Mouse (Mus musculus) retina, postnatal 1 day (tissue): ENCODE measurements around the gene Osmr.

Source experiments
- DNase-seq: peaks from one replicate; pipeline ENCODE4 v3.0.0-alpha.2; 2012

The Osmr gene

DNA sequence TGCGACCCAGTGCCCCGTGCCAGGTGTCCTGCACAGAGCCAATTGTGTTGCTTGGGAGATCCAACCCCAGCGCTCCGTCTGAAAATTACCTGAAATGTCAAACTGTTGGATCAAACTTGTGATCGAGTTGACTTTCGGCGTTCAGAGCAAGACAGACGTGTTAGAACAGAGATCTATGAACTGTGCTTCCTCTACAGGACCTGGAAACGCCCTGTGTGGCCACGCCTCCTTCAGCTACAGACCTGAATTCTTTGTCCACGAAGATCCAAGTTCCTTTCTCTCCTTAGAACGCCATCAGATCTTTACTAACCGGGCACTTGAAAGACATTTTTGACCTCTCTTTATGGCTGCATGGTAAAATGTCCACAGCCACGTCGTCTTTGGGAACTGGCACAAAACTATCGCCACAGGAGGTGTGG lies at the start of gene Osmr:
TSS of gene Osmr (minus strand) at position 369 of the 419 bp plus-strand sequence.
- DNase-seq = peak; percentile 11

DNA sequence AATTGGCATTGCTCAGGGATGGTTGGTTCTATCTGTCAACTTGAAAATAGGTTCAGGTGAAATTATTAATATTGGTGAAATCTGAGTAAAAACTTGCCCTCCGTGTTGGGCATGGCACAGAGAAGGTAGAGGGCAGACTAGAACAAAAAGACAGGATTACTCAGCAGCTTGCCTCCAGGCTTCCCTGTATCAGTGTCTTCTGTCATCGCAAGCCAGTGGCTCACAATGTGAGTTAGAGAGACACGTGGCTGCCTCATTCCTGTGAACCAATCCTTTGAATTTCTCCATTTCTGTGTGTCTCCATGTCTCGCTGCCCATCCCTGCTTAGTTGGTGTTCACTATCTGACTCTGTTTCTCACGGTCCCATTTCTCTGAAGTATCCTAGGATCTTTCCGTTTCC lies 44.6 kb upstream of the Osmr start:
- no peak for DNase-seq

- no peak for DNase-seq
Measured at GRCm38 (mm10) chr15:6914163-6914562, 39.4 kb upstream of the Osmr start.

DNA sequence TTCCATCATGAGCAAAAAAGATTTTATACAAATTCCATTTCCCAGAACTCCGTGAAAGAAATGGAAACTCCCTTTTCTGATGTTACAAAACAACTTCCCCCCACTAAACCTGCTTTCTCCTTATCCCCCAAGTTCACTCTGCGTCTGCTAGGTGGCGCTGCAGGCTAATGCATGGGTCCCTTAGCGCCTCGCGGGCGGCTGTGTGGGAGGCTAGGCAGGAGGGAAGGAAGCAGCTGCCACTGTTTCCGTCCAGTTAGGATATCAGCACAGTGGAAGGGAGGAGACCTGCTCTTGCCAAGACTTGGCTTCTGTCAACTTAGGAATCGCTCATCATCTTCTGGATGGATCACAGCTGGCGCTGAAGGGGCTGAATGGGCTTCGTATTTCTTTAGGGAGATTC lies 34.9 kb upstream of the Osmr start:
- DNase-seq = peak; percentile 92

- no peak for DNase-seq
Measured at GRCm38 (mm10) chr15:6909084-6909483, 34.3 kb upstream of the Osmr start.

DNA sequence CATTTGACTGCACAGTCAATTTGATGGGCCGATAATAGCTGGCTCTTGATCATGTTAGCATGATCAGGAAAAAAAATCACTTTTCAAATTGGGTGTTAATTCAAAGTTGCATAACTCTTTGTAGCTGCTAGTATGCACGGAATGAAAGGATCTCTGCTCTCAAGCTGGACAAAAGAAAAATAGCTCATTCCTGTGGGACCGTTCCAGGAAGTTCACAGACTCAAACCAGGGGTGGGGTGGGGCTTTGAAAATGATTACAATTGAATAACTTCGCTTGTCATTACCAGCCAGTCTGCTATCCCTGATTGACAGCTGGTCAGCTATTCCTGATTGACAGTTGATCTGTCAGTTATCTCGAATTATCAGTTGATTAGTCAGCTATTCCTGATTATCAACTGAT lies 33.8 kb upstream of the Osmr start:
- no peak for DNase-seq

GRCm38 (mm10) chr15:6906260-6907047 lies 31.7 kb upstream of the Osmr start:
- no peak for DNase-seq

DNA sequence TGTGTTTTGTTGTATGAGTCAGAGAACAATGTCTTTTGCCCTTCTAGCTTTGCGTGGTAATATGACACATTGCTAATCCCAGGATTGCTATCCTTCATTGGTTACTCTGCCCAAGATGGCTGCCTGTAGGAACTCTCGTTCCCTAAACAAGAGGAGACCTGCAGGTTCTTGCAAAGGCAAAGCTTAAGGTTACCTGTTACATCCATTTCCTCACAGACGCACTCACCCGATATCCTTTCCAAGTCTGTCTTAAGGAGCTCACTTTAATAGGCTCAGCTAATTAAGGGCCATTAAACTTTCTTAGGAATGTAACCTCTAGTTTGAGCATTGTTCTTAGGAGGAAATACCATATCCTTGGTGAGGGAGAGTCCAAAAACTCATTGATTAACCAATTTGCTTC lies 31.0 kb upstream of the Osmr start:
- DNase-seq = no peak

- DNase-seq = no peak
Measured at GRCm38 (mm10) chr15:6903286-6903975, 28.7 kb upstream of the Osmr start.

DNA sequence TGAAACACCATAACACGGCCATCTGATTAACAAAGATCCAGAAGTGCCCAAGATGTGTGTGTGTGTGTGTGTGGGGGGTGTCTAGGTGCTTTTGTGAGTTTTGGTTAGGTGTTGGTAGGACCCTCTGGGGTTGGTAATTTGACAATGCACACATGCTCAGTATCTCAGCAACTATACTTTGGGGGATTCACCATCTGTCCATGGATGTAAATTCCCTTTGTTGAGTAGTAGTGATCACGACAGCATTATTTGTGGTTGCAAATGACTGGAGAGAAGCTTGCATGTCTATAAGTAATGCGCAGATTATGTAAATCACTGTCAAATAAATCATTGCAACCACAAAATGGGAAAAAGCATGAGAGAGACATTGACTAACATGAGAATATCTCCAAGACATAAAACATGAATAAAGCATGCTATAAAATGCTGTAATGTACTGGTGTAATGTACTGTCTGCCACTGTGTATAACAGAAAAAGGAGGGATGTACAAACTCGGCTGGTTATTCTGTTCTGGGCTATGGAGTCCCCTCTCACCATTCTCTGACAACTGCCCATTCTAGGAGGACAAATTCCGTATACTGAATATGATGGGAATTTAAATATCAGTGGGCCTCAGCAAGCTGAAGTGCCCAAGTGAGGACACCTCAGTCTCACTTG lies 27.3 kb upstream of the Osmr start:
- no peak for DNase-seq

DNA sequence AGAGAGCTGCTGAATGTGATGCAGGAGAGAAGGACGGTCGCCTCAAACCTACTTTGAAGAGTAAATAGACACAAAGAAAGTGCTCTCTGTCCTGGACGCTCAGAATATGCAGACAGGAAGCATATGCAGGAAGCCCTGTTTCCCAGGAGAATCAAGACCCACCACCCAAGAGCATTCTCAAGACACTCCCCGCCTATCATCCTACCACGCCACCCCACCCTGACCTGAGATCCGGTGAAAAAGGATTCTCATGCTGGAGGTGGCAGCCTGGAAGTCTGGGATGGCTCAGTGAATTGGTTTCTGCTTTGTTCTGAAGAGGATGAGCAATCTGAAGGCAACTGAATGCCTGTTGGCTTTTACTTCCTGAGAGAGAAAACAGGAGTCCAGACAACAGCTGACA lies 26.5 kb upstream of the Osmr start:
- DNase-seq = no peak

DNA sequence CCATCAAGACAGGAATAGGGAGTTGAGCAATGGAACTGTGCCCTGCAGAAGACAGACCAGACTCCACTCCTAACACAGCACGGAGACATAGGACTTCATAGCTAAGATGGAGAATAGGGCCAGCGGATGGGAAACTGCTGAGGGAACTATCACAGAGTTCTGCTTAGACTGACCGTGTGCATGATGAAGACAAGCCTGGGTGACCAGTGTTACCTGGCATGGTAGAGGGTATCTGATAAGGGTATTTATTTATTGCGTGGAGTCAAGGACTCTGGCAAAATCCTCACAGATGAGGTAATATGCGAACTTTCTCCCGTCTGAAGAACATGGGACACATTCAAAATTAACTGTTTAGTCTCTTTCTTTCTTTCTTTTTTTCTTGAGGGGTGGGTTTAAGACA lies 9.5 kb upstream of the Osmr start:
- DNase-seq = no peak

DNA sequence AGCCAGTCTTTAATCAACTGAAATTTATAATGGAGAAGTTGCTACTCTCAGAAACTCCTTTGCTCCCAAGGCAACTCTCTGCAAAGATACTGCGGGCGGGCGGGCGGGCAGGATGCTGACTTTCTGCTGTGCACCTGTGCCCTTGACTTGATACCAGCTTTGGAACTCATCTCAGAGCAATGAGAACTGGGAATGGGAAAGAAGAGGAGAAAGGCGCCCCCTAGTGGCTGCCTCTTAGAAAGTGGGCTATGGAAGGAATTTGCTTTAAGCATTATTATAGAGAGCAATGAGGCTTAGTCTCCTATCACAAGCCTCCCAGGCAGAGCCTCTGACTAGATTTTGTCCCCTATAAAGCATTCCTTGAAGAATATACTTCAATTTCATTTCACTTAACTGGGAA lies 9.0 kb upstream of the Osmr start:
- DNase-seq = peak; percentile 73

GRCm38 (mm10) chr15:6883091-6883490 lies 8.3 kb upstream of the Osmr start:
- no peak for DNase-seq

DNA sequence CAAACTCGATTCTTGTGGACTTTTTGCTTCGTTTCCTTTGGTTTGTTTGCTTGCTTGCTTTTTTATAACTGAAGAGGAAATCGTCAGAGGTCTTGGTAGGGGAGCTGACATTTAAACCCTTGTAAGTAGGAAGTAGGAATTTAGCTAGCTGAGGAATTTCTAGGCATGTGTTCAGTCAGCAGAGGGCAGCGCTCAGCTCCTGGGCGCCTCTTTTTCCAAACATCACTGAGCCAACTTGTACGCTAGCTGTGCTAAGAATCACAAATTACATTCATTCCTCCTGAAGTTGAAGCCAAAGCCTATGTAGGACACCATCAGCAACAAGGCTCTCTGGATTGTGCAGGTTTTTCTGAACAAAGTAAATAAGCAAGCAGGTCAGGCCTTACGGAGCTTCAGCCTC lies 7.4 kb upstream of the Osmr start:
- DNase-seq = peak; percentile 27

- DNase-seq = no peak
Measured at GRCm38 (mm10) chr15:6881211-6881610, 6.4 kb upstream of the Osmr start.

GRCm38 (mm10) chr15:6873807-6874600 lies 765 bp downstream of the Osmr start:
- peak; percentile 55 for DNase-seq

DNA sequence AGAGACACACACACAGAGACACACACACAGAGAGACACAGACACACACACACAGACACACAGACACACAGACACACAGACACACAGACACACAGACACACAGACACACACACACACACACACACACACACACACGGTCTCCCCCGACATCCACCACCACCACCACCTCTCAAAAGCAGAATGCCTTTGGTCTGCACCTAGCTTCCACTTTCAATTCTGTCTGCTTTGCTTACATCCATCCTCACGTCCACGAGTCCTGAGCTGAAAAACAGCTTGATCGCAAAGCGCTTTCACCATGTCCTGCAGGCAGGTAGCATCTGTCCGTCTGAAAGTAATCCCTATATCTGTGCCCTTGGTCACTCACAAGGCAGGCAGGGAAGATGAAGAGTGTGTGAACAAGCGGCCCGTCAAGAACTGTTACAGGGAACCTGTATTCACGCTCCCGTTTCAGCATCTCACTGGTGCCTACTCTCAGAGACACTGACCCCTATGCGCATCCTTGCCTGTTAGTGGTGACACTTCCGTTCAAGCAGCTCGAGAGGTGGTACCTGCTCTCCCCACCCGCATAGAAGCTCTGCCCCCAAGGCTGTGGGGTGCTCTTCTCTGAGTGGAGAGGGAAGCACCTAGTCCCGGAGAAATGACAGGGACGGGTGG lies 1.5 kb downstream of the Osmr start:
- DNase-seq = peak; percentile 39

DNA sequence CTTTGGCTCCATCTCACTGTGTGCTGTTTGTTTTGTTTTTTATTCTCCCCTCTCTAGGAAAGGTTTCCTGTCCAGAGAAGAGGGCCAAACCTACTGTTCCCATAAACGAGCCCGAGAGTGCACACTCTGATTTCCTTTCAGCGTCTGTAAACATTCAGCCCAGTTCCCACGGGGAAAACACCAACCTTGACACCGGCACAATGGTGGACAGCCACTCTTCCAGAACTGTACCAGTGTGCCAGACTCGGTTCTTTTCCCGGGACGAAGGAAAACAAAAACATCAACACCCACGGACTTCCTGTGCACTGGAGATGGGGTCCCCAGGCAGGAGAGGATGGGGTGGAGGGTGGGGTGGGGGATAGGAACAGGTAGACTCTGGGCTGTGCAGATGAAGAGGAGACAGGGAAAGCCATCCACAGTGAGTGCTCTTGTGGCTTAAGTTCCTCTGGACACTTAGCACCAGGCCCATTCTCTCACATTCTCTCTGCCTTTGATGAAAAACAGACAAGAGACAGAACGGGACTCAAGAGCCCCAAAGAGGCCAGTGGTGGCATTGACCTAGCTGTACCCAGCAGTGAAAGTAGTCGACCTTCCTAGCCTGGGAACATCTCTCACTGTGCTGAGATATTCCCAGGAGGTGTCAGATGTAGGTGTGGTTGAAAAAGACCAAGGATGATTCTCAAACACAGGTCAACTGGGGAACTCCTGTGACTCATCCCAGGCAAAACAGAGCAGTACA lies 3.0 kb downstream of the Osmr start:
- DNase-seq = no peak

DNA sequence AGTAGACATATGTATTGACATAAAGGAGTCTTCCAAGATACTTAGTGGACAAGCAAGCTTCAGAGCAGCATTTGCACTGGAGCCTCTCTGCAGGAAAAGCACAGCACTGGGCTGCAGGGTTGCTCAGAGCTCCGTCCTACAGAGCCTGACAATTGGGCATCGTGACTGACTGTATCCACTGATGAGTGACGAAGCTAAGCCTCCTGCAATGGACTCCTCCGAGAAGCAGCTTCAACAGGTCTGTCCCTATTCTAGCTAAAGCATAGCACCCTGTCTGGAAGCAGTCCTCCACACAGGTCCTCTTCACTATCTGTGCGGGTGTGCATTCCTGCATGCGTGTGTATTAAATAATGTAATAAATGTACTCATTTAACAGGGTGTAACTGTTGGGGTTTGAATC lies 7.9 kb downstream of the Osmr start:
- no peak for DNase-seq

- no peak for DNase-seq
Measured at GRCm38 (mm10) chr15:6862125-6862524, 12.6 kb downstream of the Osmr start.

- DNase-seq = no peak
Measured at GRCm38 (mm10) chr15:6861617-6862016, 13.2 kb downstream of the Osmr start.
